ENCODE assay signal across 9 mouse cellular contexts in genomic region chr5:135935641-135936190, GRCm38 (mm10). TPM values are rescaled to one million over a fixed set of nuclear protein-coding genes. Genes with fewer than 3 reads are reported as not detected.
DNase-seq lines count a peak whose midpoint lies in the region; ATAC-seq and TF ChIP-seq lines count a peak whose summit lies in the region.
"Had no signal": no experiment of that assay in that cellular context is flagged by ENCODE, and none has a peak within 500 bp of the region (broad histone marks: within the 10 kb centered on the region; RNA-seq: fewer than 3 reads in every experiment).

No protein-coding gene starts in this region.

- peaks cover 11% of the 10 kb centered on the region for H3K36me3 ChIP-seq in heart, postnatal 0 days (replicated peaks; ENCODE audit: control insufficient read depth, insufficient read depth, low read length)
- H3K36me3 ChIP-seq in hindbrain, embryonic 16.5 days (ENCODE audit: control insufficient read depth, insufficient read depth, low read length), result peaks cover 2% of the 10 kb centered on the region
- peaks cover 16% of the 10 kb centered on the region for H3K36me3 ChIP-seq in midbrain, embryonic 13.5 days

- no peak overlapping the region for H3K9ac ChIP-seq in heart, postnatal 0 days (replicated peaks; ENCODE audit: low read depth, low read length)
- no peak overlapping the region for H3K9ac ChIP-seq in hindbrain, embryonic 16.5 days (ENCODE audit: low read depth, low read length)
- H3K9ac ChIP-seq in midbrain, embryonic 13.5 days (replicated peaks), result no peak overlapping the region

- no peak for TF ChIP-seq EP300 in heart, postnatal 0 days (IDR thresholded peaks at IDR 0.05; ENCODE audit: low read depth)

- DNase-seq in heart, postnatal 0 days (ENCODE audit: low spot score), result no peak
- DNase-seq in heart, postnatal 14 days, result no peak
- DNase-seq in ZHBTc4 (ENCODE audit: low read depth, low spot score), result peak; percentile 88
- no peak for DNase-seq in MN1 (ENCODE audit: low spot score)
- DNase-seq in urinary bladder, postnatal 10 days (ENCODE audit: low spot score), result no peak
- DNase-seq: gastrocnemius, postnatal 10 days; kidney, postnatal 10 days had no signal

- ATAC-seq in heart, postnatal 0 days (ENCODE audit: insufficient read depth, low read depth), result no peak
- ATAC-seq in hindbrain, embryonic 16.5 days, result no peak
- no peak for ATAC-seq in midbrain, embryonic 13.5 days

- TF ChIP-seq CTCF in heart, postnatal 0 days (IDR thresholded peaks at IDR 0.05; ENCODE audit: low read depth), result no peak

- no peak overlapping the region for H3K4me3 ChIP-seq in heart, postnatal 0 days (ENCODE audit: low read depth, low read length)
- no peak overlapping the region for H3K4me3 ChIP-seq in hindbrain, embryonic 16.5 days (ENCODE audit: low read length)
- H3K4me3 ChIP-seq in midbrain, embryonic 13.5 days (replicated peaks), result no peak overlapping the region

- H3K4me2 ChIP-seq in heart, postnatal 0 days (ENCODE audit: low read depth, low read length), result no peak overlapping the region; the same call in 1 of the 2 replicates
- H3K4me2 ChIP-seq in hindbrain, embryonic 16.5 days (ENCODE audit: low read length), result peak overlapping the region; percentile 48
- H3K4me2 ChIP-seq in midbrain, embryonic 13.5 days (replicated peaks), result no peak overlapping the region

- WGBS in heart, postnatal 0 days, result 78% methylated on average over 6 of the region's 6 CpGs
- WGBS in hindbrain, embryonic 16.5 days, result 85% methylated on average over 6 of the region's 6 CpGs
- 80% methylated on average over 6 of the region's 6 CpGs for WGBS in midbrain, embryonic 13.5 days

- H3K4me1 ChIP-seq in heart, postnatal 0 days (ENCODE audit: control insufficient read depth, insufficient read depth), result peaks cover 12% of the 10 kb centered on the region
- peaks cover 20% of the 10 kb centered on the region for H3K4me1 ChIP-seq in hindbrain, embryonic 16.5 days (ENCODE audit: control insufficient read depth, insufficient read depth, low read depth, low read length)
- H3K4me1 ChIP-seq in midbrain, embryonic 13.5 days (replicated peaks), result peaks cover 29% of the 10 kb centered on the region

- H3K9me3 ChIP-seq in heart, postnatal 0 days (replicated peaks; ENCODE audit: control insufficient read depth, low read length), result no peaks in the 10 kb centered on the region
- H3K9me3 ChIP-seq in hindbrain, embryonic 16.5 days (ENCODE audit: control insufficient read depth, low read length), result no peaks in the 10 kb centered on the region
- no peaks in the 10 kb centered on the region for H3K9me3 ChIP-seq in midbrain, embryonic 13.5 days

- peak overlapping the region; percentile 77; the same call in 1 of the 2 replicates for H3K27ac ChIP-seq in heart, postnatal 0 days (ENCODE audit: low read depth)
- no peak overlapping the region; the same call in 1 of the 2 replicates for H3K27ac ChIP-seq in hindbrain, embryonic 16.5 days (ENCODE audit: low read depth, low read length)
- peak overlapping the region; percentile 99 for H3K27ac ChIP-seq in midbrain, embryonic 13.5 days

- intact Hi-C loops in heart, postnatal 14 days (cut with DNase I), result loop anchor here (2.0 kb wide), 1 partner anchor 31 kb away; no protein-coding TSS in a partner anchor

- H3K27me3 ChIP-seq in heart, postnatal 0 days (ENCODE audit: control insufficient read depth, insufficient read depth, low read length), result no peaks in the 10 kb centered on the region
- no peaks in the 10 kb centered on the region for H3K27me3 ChIP-seq in hindbrain, embryonic 16.5 days (replicated peaks; ENCODE audit: control insufficient read depth, insufficient read depth, low read length)
- no peaks in the 10 kb centered on the region for H3K27me3 ChIP-seq in midbrain, embryonic 13.5 days

RNA-seq across cellular contexts. Expression of gene Ywhag, which starts 1.3 kb away (rescaled TPM):
- total RNA-seq in heart, postnatal 0 days (2014; rRNA removed; ENCODE audit: low replicate concordance), result 47.3 and 67.2 TPM in 2 replicates
- polyA plus RNA-seq in heart, postnatal 0 days (2015; fragmentation: Nextera tagmentation; extraction: Ambion mirVana), result 137 and 149 TPM in 2 replicates
- total RNA-seq in heart, postnatal 14 days (2021), result 100 to 1,000 TPM; 284 to 301 TPM
- polyA plus RNA-seq in hindbrain, embryonic 16.5 days (2015; fragmentation: Nextera tagmentation; extraction: Ambion mirVana), result 996 and 1,023 TPM in 2 replicates
- 627 and 632 TPM in 2 replicates for polyA plus RNA-seq in midbrain, embryonic 13.5 days (2015; fragmentation: Nextera tagmentation; extraction: Ambion mirVana)

RNA-seq across cellular contexts. Expression of gene Ssc4d, which starts 38.6 kb away (rescaled TPM):
- 1.3 and 3.6 TPM in 2 replicates for total RNA-seq in heart, postnatal 0 days (2014; rRNA removed; ENCODE audit: low replicate concordance)
- 0.55 and 0.56 TPM in 2 replicates for polyA plus RNA-seq in heart, postnatal 0 days (2015; fragmentation: Nextera tagmentation; extraction: Ambion mirVana)
- 1 to 10 TPM in 1 of 2 experiments, under 1 TPM in 1; 0.41 to 1.3 TPM for total RNA-seq in heart, postnatal 14 days (2021)
- polyA plus RNA-seq in hindbrain, embryonic 16.5 days (2015; fragmentation: Nextera tagmentation; extraction: Ambion mirVana), result 2.9 and 3.4 TPM in 2 replicates
- polyA plus RNA-seq in midbrain, embryonic 13.5 days (2015; fragmentation: Nextera tagmentation; extraction: Ambion mirVana), result 1.0 and 1.4 TPM in 2 replicates

RNA-seq across cellular contexts. Expression of gene Zp3, which starts 44.2 kb away (rescaled TPM):
- total RNA-seq in heart, postnatal 0 days (2014; rRNA removed; ENCODE audit: low replicate concordance), result not detected in 2 replicates
- 0.14 TPM in 1 of 2 replicates, not detected in the other for polyA plus RNA-seq in heart, postnatal 0 days (2015; fragmentation: Nextera tagmentation; extraction: Ambion mirVana)
- total RNA-seq in heart, postnatal 14 days (2021), result not detected
- polyA plus RNA-seq in hindbrain, embryonic 16.5 days (2015; fragmentation: Nextera tagmentation; extraction: Ambion mirVana), result 0.15 TPM in 1 of 2 replicates, not detected in the other
- 0.24 TPM in 1 of 2 replicates, not detected in the other for polyA plus RNA-seq in midbrain, embryonic 13.5 days (2015; fragmentation: Nextera tagmentation; extraction: Ambion mirVana)
- total RNA-seq: gastrocnemius, postnatal 10 days had no signal

RNA-seq across cellular contexts. Expression of gene Hspb1, which starts 48.0 kb away (rescaled TPM):
- 1,178 and 1,316 TPM in 2 replicates for total RNA-seq in heart, postnatal 0 days (2014; rRNA removed; ENCODE audit: low replicate concordance)
- 974 and 1,039 TPM in 2 replicates for polyA plus RNA-seq in heart, postnatal 0 days (2015; fragmentation: Nextera tagmentation; extraction: Ambion mirVana)
- total RNA-seq in heart, postnatal 14 days (2021), result 100 to 1,000 TPM; 271 to 306 TPM
- polyA plus RNA-seq in hindbrain, embryonic 16.5 days (2015; fragmentation: Nextera tagmentation; extraction: Ambion mirVana), result 15.6 and 29.6 TPM in 2 replicates
- 6.8 and 7.1 TPM in 2 replicates for polyA plus RNA-seq in midbrain, embryonic 13.5 days (2015; fragmentation: Nextera tagmentation; extraction: Ambion mirVana)

RNA-seq across cellular contexts. Expression of gene Dtx2, which starts 58.9 kb away (rescaled TPM):
- 27.4 and 28.6 TPM in 2 replicates for total RNA-seq in heart, postnatal 0 days (2014; rRNA removed; ENCODE audit: low replicate concordance)
- polyA plus RNA-seq in heart, postnatal 0 days (2015; fragmentation: Nextera tagmentation; extraction: Ambion mirVana), result 14.6 and 15.7 TPM in 2 replicates
- 1 to 10 TPM; 8.5 to 8.9 TPM for total RNA-seq in heart, postnatal 14 days (2021)
- 22.9 and 28.6 TPM in 2 replicates for polyA plus RNA-seq in hindbrain, embryonic 16.5 days (2015; fragmentation: Nextera tagmentation; extraction: Ambion mirVana)
- 28.5 and 28.8 TPM in 2 replicates for polyA plus RNA-seq in midbrain, embryonic 13.5 days (2015; fragmentation: Nextera tagmentation; extraction: Ambion mirVana)
